Mouse (Mus musculus) hindbrain, embryonic 11.5 days (tissue): ENCODE measurements at regions not wholly inside any gene's neighbourhood (a gene's known extent, or its start where the extent isn't known, plus 50 kb on each side); places are given as distances from the start of the nearest gene placed in this dataset.

Source experiments
- ATAC-seq: fragments of 200-750 bp; cut with Nextera tagmentation; 2 replicates; pipeline ENCODE4 v1.8.0; 2017; ENCODE audit warnings: mild to moderate bottlenecking, moderate TSS enrichment, moderate library complexity; ENCODE audit not compliant: low FRiP score
- DNase-seq: peaks from one replicate; pipeline ENCODE4 v3.0.0-alpha.2; 2015; ENCODE audit warnings: low spot score
- H3K27ac ChIP-seq: fragments of 300-500 bp; sonication (generic); 2 replicates; pipeline ENCODE4 v1.5.1; 2014; ENCODE audit warnings: mild to moderate bottlenecking, low read depth, low read length
- H3K27me3 ChIP-seq: fragments of 300-500 bp; sonication (generic); 2 replicates; pipeline ENCODE4 v1.6.1; 2014; ENCODE audit warnings: mild to moderate bottlenecking, low read length, moderate library complexity, mixed read lengths; ENCODE audit not compliant: control insufficient read depth, insufficient read depth
- H3K36me3 ChIP-seq: fragments of 300-500 bp; sonication (generic); 2 replicates; pipeline ENCODE4 v1.6.1; 2014; ENCODE audit warnings: mild to moderate bottlenecking, low read length, moderate library complexity, mixed read lengths; ENCODE audit not compliant: control insufficient read depth, insufficient read depth
- H3K4me1 ChIP-seq: fragments of 300-500 bp; sonication (generic); replicated peaks from 2 replicates; pipeline ENCODE4 v1.6.1; 2014; ENCODE audit warnings: low read length, mixed read lengths; ENCODE audit not compliant: control insufficient read depth, insufficient read depth
- H3K4me2 ChIP-seq: fragments of 300-500 bp; sonication (generic); replicated peaks from 2 replicates; pipeline ENCODE4 v1.6.1; 2014; ENCODE audit warnings: mild to moderate bottlenecking, low read depth, low read length
- H3K4me3 ChIP-seq: fragments of 300-500 bp; sonication (generic); 2 replicates; pipeline ENCODE4 v1.5.1; 2014; ENCODE audit warnings: low read depth, low read length
- H3K9ac ChIP-seq: fragments of 300-500 bp; sonication (generic); 2 replicates; pipeline ENCODE4 v1.6.1; 2014; ENCODE audit warnings: low read depth, low read length
- H3K9me3 ChIP-seq: fragments of 300-500 bp; sonication (generic); 2 replicates; pipeline ENCODE4 v1.6.1; 2016; ENCODE audit warnings: low read length; ENCODE audit not compliant: control insufficient read depth
- WGBS: fragments of 180-500 bp; shearing (Covaris S2); extraction: QIAGEN DNeasy Blood & Tissue Kit; methylation state at CpG from one replicate; pipeline ENCODE4 v1.1.7; 2014; 5-methylcytosine and 5-hydroxymethylcytosine counted together

GRCm38 (mm10) chr4:142503761-142504160 lies 264.6 kb upstream of the Kazn start:
- no peaks in the 10 kb centered on the region for H3K27me3 ChIP-seq

GRCm38 (mm10) chr4:142501177-142501576 lies 262.0 kb upstream of the Kazn start:
- ATAC-seq = no peak

More at GRCm38 (mm10) chr4:142503761-142504160, 264.6 kb upstream of the Kazn start:
- DNase-seq (no peak), ATAC-seq (no peak)
- H3K27ac ChIP-seq = no peak overlapping the region
- H3K4me1 ChIP-seq = 0 out of 2 replicates have a peak, but pooled peaks cover 2% of the 10 kb centered on the region
- H3K36me3 ChIP-seq = no peaks in the 10 kb centered on the region
- no peak overlapping the region for H3K4me2 ChIP-seq
- H3K9me3 ChIP-seq = no peaks in the 10 kb centered on the region
- no peak overlapping the region for H3K4me3 ChIP-seq
- 91% methylated on average over 15 of the region's 15 CpGs for WGBS
- H3K9ac ChIP-seq = no peak overlapping the region

GRCm38 (mm10) chr4:142500541-142500940 lies 261.3 kb upstream of the Kazn start:
- no peaks in the 10 kb centered on the region for H3K9me3 ChIP-seq
- no peaks in the 10 kb centered on the region for H3K4me1 ChIP-seq
- H3K9ac ChIP-seq = no peak overlapping the region
- H3K27me3 ChIP-seq = no peaks in the 10 kb centered on the region
- no peak overlapping the region for H3K4me3 ChIP-seq
- no peak overlapping the region for H3K27ac ChIP-seq
- DNase-seq (no peak), ATAC-seq (no peak)
- H3K36me3 ChIP-seq = no peaks in the 10 kb centered on the region
- 80% methylated on average over 7 of the region's 7 CpGs for WGBS
- no peak overlapping the region for H3K4me2 ChIP-seq

More at GRCm38 (mm10) chr4:142501177-142501576, 262.0 kb upstream of the Kazn start:
- no peak overlapping the region for H3K9ac ChIP-seq
- no peaks in the 10 kb centered on the region for H3K4me1 ChIP-seq
- H3K4me3 ChIP-seq = no peak overlapping the region
- H3K27ac ChIP-seq = no peak overlapping the region
- WGBS = 87% methylated on average over 8 of the region's 8 CpGs
- no peaks in the 10 kb centered on the region for H3K36me3 ChIP-seq
- H3K9me3 ChIP-seq = no peaks in the 10 kb centered on the region
- H3K4me2 ChIP-seq = no peak overlapping the region
- no peak for DNase-seq
- H3K27me3 ChIP-seq = no peaks in the 10 kb centered on the region

GRCm38 (mm10) chr4:142496605-142497004 lies 257.4 kb upstream of the Kazn start:
- Histone ChIP-seq H3K9ac (no peak overlapping the region), H3K4me1 (no peaks in the 10 kb centered on the region)
- 51% methylated on average over 12 of the region's 12 CpGs for WGBS

GRCm38 (mm10) chr4:142492926-142493492 lies 253.8 kb upstream of the Kazn start:
- Histone ChIP-seq H3K9me3 (no peaks in the 10 kb centered on the region), H3K27ac (no peak overlapping the region), H3K9ac (no peak overlapping the region), H3K4me1 (no peaks in the 10 kb centered on the region), H3K4me2 (no peak overlapping the region), H3K36me3 (no peaks in the 10 kb centered on the region), H3K4me3 (no peak overlapping the region), H3K27me3 (no peaks in the 10 kb centered on the region)
- DNase-seq = no peak
- no peak for ATAC-seq
- WGBS = 82% methylated on average over 10 of the region's 10 CpGs

More at GRCm38 (mm10) chr4:142496605-142497004, 257.4 kb upstream of the Kazn start:
- H3K4me2 ChIP-seq = no peak overlapping the region
- no peaks in the 10 kb centered on the region for H3K36me3 ChIP-seq
- no peaks in the 10 kb centered on the region for H3K9me3 ChIP-seq
- H3K27me3 ChIP-seq = no peaks in the 10 kb centered on the region
- H3K27ac ChIP-seq = no peak overlapping the region
- no peak for DNase-seq
- ATAC-seq = no peak
- H3K4me3 ChIP-seq = no peak overlapping the region

- no peaks in the 10 kb centered on the region for H3K27me3 ChIP-seq
- DNase-seq (no peak), ATAC-seq (peak; percentile 27; the same call in 1 of the 2 replicates)
- H3K4me1 ChIP-seq = no peaks in the 10 kb centered on the region; the same call in 1 of the 2 replicates
- H3K36me3 ChIP-seq = no peaks in the 10 kb centered on the region
- H3K27ac ChIP-seq = no peak overlapping the region
- H3K9ac ChIP-seq = no peak overlapping the region
- no peak overlapping the region for H3K4me3 ChIP-seq
- 57% methylated on average over 4 of the region's 4 CpGs for WGBS
- no peaks in the 10 kb centered on the region for H3K9me3 ChIP-seq
- H3K4me2 ChIP-seq = no peak overlapping the region
Observed at GRCm38 (mm10) chr4:142485784-142486423, 246.7 kb upstream of the Kazn start.

- Histone ChIP-seq H3K9me3 (no peaks in the 10 kb centered on the region), H3K4me1 (0 out of 2 replicates have a peak, but pooled peaks cover 2% of the 10 kb centered on the region), H3K36me3 (no peaks in the 10 kb centered on the region), H3K4me3 (no peak overlapping the region), H3K27me3 (no peaks in the 10 kb centered on the region), H3K27ac (no peak overlapping the region), H3K4me2 (peak overlapping the region; percentile 17; the same call in 1 of the 2 replicates), H3K9ac (no peak overlapping the region)
- no peak for DNase-seq
- no peak for ATAC-seq
- WGBS = 82% methylated on average over 10 of the region's 10 CpGs
Observed at GRCm38 (mm10) chr4:142475632-142476031, 236.4 kb upstream of the Kazn start.

- no peak overlapping the region for H3K27ac ChIP-seq
- no peaks in the 10 kb centered on the region for H3K27me3 ChIP-seq
- no peak for ATAC-seq
- 0 out of 2 replicates have a peak, but pooled peaks cover 2% of the 10 kb centered on the region for H3K4me1 ChIP-seq
- no peaks in the 10 kb centered on the region for H3K36me3 ChIP-seq
- H3K4me2 ChIP-seq = no peak overlapping the region
- H3K9ac ChIP-seq = no peak overlapping the region
- WGBS = 94% methylated on average over 7 of the region's 7 CpGs
- no peak for DNase-seq
- no peaks in the 10 kb centered on the region for H3K9me3 ChIP-seq
- H3K4me3 ChIP-seq = no peak overlapping the region
Observed at GRCm38 (mm10) chr4:142474626-142475025, 235.4 kb upstream of the Kazn start.

- Histone ChIP-seq H3K9ac (no peak overlapping the region), H3K36me3 (no peaks in the 10 kb centered on the region), H3K27me3 (no peaks in the 10 kb centered on the region), H3K4me1 (0 out of 2 replicates have a peak, but pooled peaks cover 2% of the 10 kb centered on the region), H3K4me3 (no peak overlapping the region), H3K27ac (no peak overlapping the region), H3K4me2 (no peak overlapping the region), H3K9me3 (no peaks in the 10 kb centered on the region)
- WGBS = 78% methylated on average over 12 of the region's 12 CpGs
- ATAC-seq (no peak), DNase-seq (no peak)
Observed at GRCm38 (mm10) chr4:142474018-142474417, 234.8 kb upstream of the Kazn start.
